Mouse (Mus musculus) hindbrain, embryonic 10.5 days (tissue): ENCODE results near the gene Hipk1. TPM values are rescaled to one million over a fixed set of nuclear protein-coding genes. Genes with fewer than 3 reads are reported as not detected.
"Not testable (repeated sequence)": the region's sequence is repeated elsewhere in the genome, so short reads cannot be mapped to it uniquely, and the experiment has no call there.

Experiments
- DNase-seq: peaks from one replicate; pipeline ENCODE4 v3.0.0-alpha.2; 2017; ENCODE audit warnings: low spot score
- H3K27ac ChIP-seq: fragments of 300-500 bp; sonication (generic); 2 replicates; pipeline ENCODE4 v1.5.1; 2016; ENCODE audit warnings: mild to moderate bottlenecking, moderate library complexity
- H3K27me3 ChIP-seq: fragments of 300-500 bp; sonication (generic); 2 replicates; pipeline ENCODE4 v1.6.1; 2016; ENCODE audit warnings: mild to moderate bottlenecking; ENCODE audit not compliant: poor library complexity, insufficient read depth, severe bottlenecking
- H3K36me3 ChIP-seq: fragments of 300-500 bp; sonication (generic); 2 replicates; pipeline ENCODE4 v1.6.1; 2016; ENCODE audit warnings: mild to moderate bottlenecking, moderate library complexity
- H3K4me1 ChIP-seq: fragments of 300-500 bp; sonication (generic); replicated peaks from 2 replicates; pipeline ENCODE4 v1.6.1; 2016; ENCODE audit warnings: mild to moderate bottlenecking
- H3K4me3 ChIP-seq: fragments of 300-500 bp; sonication (generic); 2 replicates; pipeline ENCODE4 v1.5.1; 2016; ENCODE audit warnings: mild to moderate bottlenecking, moderate library complexity
- H3K9me3 ChIP-seq: fragments of 300-500 bp; sonication (generic); 2 replicates; pipeline ENCODE4 v1.6.1; 2016; ENCODE audit warnings: mild to moderate bottlenecking, moderate library complexity
- WGBS: fragments of 180-500 bp; shearing (Covaris S2); methylation state at CpG from one replicate; pipeline ENCODE4 v1.1.7; 2016; 5-methylcytosine and 5-hydroxymethylcytosine counted together
- polyA plus RNA-seq: library from polyadenylated mRNA; unstranded; fragments of >200 nt; fragmentation: Nextera tagmentation; extraction: Ambion mirVana; gene quantifications from 2 replicates; pipeline ENCODE4 v1.2.1, GENCODE M21; 2016

Gene Hipk1
- polyA plus RNA-seq, 1 experiment from 2014 or later = 10.4 TPM

GRCm38 (mm10) chr3:103810967-103811366 is 19.6 kb upstream of the Hipk1 start:
- Histone ChIP-seq H3K4me3 (no peak overlapping the region), H3K36me3 (peaks cover 39% of the 10 kb centered on the region), H3K9me3 (no peaks in the 10 kb centered on the region), H3K4me1 (peaks cover 20% of the 10 kb centered on the region), H3K27ac (no peak overlapping the region), H3K27me3 (no peaks in the 10 kb centered on the region)
- 90% methylated on average over 6 of the region's 6 CpGs for WGBS
- no peak for DNase-seq

DNA sequence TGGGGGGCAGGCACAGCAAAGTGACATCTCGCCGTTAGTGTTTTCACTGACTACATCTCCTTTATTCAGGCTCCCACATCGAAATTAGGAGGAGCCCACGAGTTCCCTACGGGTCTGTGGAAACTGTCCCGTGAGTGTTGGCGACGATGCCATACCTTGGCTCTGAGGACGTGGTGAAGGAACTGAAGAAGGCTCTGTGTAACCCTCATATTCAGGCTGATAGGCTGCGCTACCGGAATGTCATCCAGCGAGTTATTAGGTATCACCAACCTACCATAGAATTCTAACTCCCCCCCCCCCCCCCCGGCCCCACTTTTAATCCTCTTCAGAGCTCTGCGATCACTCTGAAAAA is 18.4 kb upstream of the Hipk1 start:
- Histone ChIP-seq H3K27me3 (no peaks in the 10 kb centered on the region), H3K9me3 (no peaks in the 10 kb centered on the region), H3K27ac (peak overlapping the region; percentile 94), H3K36me3 (peaks cover 37% of the 10 kb centered on the region), H3K4me1 (peaks cover 20% of the 10 kb centered on the region), H3K4me3 (peak overlapping the region; percentile 81)
- 3% methylated on average over 14 of the region's 14 CpGs for WGBS
- no peak for DNase-seq

DNA sequence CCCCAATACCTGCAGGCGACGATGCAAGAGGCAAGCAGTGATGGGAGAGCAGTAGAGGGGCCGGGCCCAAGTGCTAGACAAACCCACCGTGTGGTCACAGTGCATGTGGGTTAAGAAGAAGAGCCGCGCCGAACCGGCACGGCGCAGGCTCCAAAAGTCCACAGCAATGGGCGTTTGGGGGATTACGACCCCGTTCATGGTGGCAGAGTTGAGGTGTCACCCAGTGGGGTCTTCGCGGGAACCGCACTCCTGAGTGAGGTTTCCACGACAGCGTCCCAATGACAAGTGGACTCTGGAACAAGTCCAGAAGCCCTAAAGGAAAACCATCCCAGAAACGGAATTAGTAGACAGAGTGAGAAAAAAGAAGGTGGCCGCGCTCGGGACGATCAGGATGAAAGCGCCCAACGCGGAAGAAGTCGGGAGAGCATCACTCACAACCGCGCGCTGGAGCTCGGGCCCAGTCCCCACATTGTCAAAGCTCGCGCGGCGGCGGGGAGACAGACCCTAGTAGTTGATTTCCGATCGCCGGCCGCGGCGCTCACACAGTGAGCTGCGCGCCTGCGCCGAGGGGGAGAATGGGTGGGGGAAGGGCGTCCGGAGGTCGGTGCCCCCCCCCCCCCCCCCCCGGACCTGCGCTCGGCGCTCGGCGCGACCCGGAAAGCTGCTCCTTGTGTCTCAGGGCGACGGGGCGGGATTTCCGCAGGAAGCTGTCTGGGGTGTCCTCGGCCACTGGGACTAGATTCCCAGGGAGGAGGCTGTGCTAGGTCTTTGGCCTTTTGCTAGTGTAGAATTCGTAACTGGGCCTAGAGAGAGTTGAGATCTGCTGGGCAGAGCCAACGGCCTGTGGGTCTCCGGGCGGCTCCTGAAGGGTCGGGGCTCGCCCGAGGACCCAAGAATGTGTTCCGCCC is 17.8 kb upstream of the Hipk1 start, which contains the start of the genes Dclre1b, Ap4b1 and Gm43064:
Dclre1b (minus strand) TSS at position 554 of the 908 bp plus-strand sequence.
Ap4b1 (plus strand) TSS at position 630 of the 908 bp plus-strand sequence.
Gm43064 (plus strand) TSS at position 683 of the 908 bp plus-strand sequence.
- Histone ChIP-seq H3K36me3 (peaks cover 38% of the 10 kb centered on the region), H3K4me3 (peak within 1 kb of the TSS; percentile 81), H3K4me1 (peaks cover 20% of the 10 kb centered on the region), H3K27me3 (no peaks in the 10 kb centered on the region), H3K27ac (peak within 1 kb of the TSS; percentile 94), H3K9me3 (no peaks in the 10 kb centered on the region)
- WGBS = under 1% methylated on average over 61 of the region's 70 CpGs
- DNase-seq = peak; percentile 95

GRCm38 (mm10) chr3:103805671-103806070 is 14.3 kb upstream of the Hipk1 start:
- H3K36me3 ChIP-seq = peaks cover 65% of the 10 kb centered on the region
- H3K9me3 ChIP-seq = no peaks in the 10 kb centered on the region
- H3K4me3 ChIP-seq = no peak overlapping the region
- WGBS = 92% methylated on average over 1 of the region's 1 CpGs
- H3K27me3 ChIP-seq = no peaks in the 10 kb centered on the region
- H3K4me1 ChIP-seq = peaks cover 24% of the 10 kb centered on the region
- no peak for DNase-seq
- H3K27ac ChIP-seq = no peak overlapping the region

DNA sequence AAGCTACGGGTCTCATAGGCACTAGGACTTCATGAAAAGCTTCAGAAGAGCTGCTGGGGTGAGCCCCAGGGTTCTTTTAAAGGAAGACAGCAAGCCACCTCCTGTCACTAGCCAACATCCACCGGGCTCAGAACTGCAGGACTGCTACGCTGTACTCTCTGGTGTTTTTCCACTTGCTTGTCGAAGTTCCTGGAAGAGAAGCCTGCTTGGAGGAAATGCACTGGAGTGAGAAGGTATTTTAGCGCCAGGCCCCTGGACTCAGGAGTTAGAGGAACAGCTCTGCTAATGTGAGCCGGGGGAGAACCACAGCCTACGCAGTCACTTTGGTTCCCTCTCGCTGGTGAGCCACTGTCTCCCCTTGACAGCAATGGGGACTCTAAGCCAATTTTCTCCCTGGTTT is 11.5 kb upstream of the Hipk1 start:
- H3K27ac ChIP-seq = no peak overlapping the region
- H3K27me3 ChIP-seq = no peaks in the 10 kb centered on the region
- H3K36me3 ChIP-seq = peaks cover 65% of the 10 kb centered on the region
- DNase-seq = no peak
- no peak overlapping the region for H3K4me3 ChIP-seq
- 93% methylated on average over 8 of the region's 8 CpGs for WGBS
- H3K9me3 ChIP-seq = no peaks in the 10 kb centered on the region
- peaks cover 7% of the 10 kb centered on the region for H3K4me1 ChIP-seq

GRCm38 (mm10) chr3:103801631-103802531 is 10.5 kb upstream of the Hipk1 start:
- Histone ChIP-seq H3K9me3 (no peaks in the 10 kb centered on the region), H3K27me3 (no peaks in the 10 kb centered on the region), H3K4me1 (peaks cover 4% of the 10 kb centered on the region; the same call in 1 of the 2 replicates), H3K27ac (peak overlapping the region; percentile 35; the same call in 1 of the 2 replicates), H3K36me3 (peaks cover 58% of the 10 kb centered on the region), H3K4me3 (no peak overlapping the region)
- no peak for DNase-seq
- WGBS = 77% methylated on average over 10 of the region's 10 CpGs

DNA sequence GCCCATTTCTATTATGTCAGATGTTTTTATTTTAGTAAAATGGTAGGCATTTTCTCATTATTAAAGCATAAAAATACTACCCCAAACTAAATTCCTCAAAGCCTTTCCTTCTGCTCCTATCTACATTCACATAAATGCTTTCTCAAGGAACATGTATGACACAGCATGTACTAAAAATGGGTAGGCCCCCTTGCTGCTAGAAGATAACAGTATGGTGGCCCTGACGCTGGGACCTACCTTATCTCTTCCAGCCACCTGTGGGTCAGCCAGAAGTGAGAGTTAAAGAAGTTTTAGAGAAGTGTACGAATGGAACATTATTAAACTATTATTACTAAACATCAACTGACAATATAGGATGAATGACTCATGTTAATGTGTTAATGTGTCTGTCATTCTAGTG is 8.1 kb upstream of the Hipk1 start:
- peaks cover 38% of the 10 kb centered on the region for H3K36me3 ChIP-seq
- no peak overlapping the region for H3K4me3 ChIP-seq
- 82% methylated on average over 2 of the region's 2 CpGs for WGBS
- no peaks in the 10 kb centered on the region for H3K27me3 ChIP-seq
- peaks cover 4% of the 10 kb centered on the region; the same call in 1 of the 2 replicates for H3K4me1 ChIP-seq
- H3K9me3 ChIP-seq = no peaks in the 10 kb centered on the region
- no peak for DNase-seq
- no peak overlapping the region for H3K27ac ChIP-seq

DNA sequence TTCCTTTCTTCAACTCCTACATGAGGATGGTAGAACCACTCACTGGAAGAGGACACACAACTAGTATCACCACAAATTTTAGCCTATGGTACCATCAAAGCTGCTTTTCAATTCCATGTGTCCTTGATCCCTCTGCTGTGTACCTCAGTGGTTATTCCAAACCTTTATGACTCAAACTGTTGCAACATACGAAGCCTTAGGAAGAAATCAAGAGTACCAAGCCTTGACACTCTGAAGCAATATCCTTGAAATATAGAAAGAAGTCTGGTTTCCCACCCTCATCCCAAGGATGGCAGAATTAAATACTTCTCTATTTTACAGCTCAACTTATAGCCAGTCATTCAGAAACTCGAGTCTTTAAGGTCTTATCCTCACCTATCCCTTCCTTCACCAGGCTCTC is 5.0 kb upstream of the Hipk1 start:
- no peak for DNase-seq
- Histone ChIP-seq H3K9me3 (no peaks in the 10 kb centered on the region), H3K4me3 (no peak overlapping the region), H3K36me3 (peaks cover 7% of the 10 kb centered on the region; the same call in 1 of the 2 replicates), H3K27ac (no peak overlapping the region), H3K27me3 (no peaks in the 10 kb centered on the region), H3K4me1 (peaks cover 6% of the 10 kb centered on the region)
- 63% methylated on average over 2 of the region's 2 CpGs for WGBS

GRCm38 (mm10) chr3:103792566-103792965 is 1.2 kb upstream of the Hipk1 start:
- H3K27me3 ChIP-seq = no peaks in the 10 kb centered on the region
- no peak overlapping the region for H3K4me3 ChIP-seq
- H3K36me3 ChIP-seq = no peaks in the 10 kb centered on the region
- H3K9me3 ChIP-seq = no peaks in the 10 kb centered on the region
- H3K27ac ChIP-seq = no peak overlapping the region
- peaks cover 23% of the 10 kb centered on the region for H3K4me1 ChIP-seq
- DNase-seq = no peak
- 80% methylated on average over 1 of the region's 1 CpGs for WGBS

- peak overlapping the region; percentile 94 for H3K4me3 ChIP-seq
- not testable (repeated sequence) for DNase-seq, H3K9me3 ChIP-seq, H3K27me3 ChIP-seq, H3K36me3 ChIP-seq
- 0 out of 2 replicates have a peak overlapping the region, but pooled peaks have one; percentile 98 for H3K27ac ChIP-seq
- WGBS = 81% methylated on average over 5 of the region's 5 CpGs
- H3K4me1 ChIP-seq = peaks cover 23% of the 10 kb centered on the region
These were observed 696 bp upstream of the Hipk1 start for GRCm38 (mm10) chr3:103792111-103792406.

- Histone ChIP-seq H3K36me3 (no peaks in the 10 kb centered on the region), H3K4me3 (peak overlapping the region; percentile 94), H3K4me1 (peaks cover 23% of the 10 kb centered on the region), H3K27me3 (no peaks in the 10 kb centered on the region), H3K9me3 (no peaks in the 10 kb centered on the region), H3K27ac (peak overlapping the region; percentile 98)
- WGBS = under 1% methylated on average over 61 of the region's 61 CpGs
- DNase-seq = no peak
These were observed 817 bp downstream of the Hipk1 start for GRCm38 (mm10) chr3:103790346-103791145.

GRCm38 (mm10) chr3:103789891-103790345 is 1.4 kb downstream of the Hipk1 start:
- H3K27me3 ChIP-seq = no peaks in the 10 kb centered on the region
- WGBS = 3% methylated on average over 14 of the region's 14 CpGs
- no peaks in the 10 kb centered on the region for H3K36me3 ChIP-seq
- peaks cover 23% of the 10 kb centered on the region for H3K4me1 ChIP-seq
- H3K9me3 ChIP-seq = no peaks in the 10 kb centered on the region
- H3K27ac ChIP-seq = peak overlapping the region; percentile 98
- peak overlapping the region; percentile 94 for H3K4me3 ChIP-seq
- peak; percentile 43 for DNase-seq
